Mouse (Mus musculus): ENCODE measurements around the gene Adgrl2. TPM values are rescaled to one million over a fixed set of nuclear protein-coding genes. Genes with fewer than 3 reads are reported as not detected.

The Adgrl2 gene
- total and polyA plus RNA-seq, 3 experiments = 0.34 to 6.6 (median 3.2) TPM

DNA sequence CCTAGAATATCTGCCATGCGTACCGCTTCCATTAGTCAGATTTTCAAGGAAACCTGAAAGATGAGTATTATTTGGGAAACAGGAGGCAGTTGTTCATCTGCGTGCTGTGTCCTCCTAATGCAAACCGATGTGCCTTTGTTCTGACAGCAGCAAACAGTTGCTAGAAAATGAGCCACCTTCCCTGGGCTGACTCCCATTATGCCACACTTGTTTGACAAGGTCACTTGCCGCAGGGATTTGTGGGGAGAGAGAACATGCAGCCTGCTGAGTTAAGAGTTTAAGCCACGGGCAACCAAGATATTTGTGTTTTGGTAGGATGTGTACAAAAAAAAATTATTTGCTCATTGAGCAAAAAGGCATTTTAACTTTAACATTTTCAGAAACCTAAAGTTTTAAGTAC is 69.5 kb downstream of the Adgrl2 start:
- in situ Hi-C loops (cut with MboI; ENCODE audit: low pct_ligation_motif_present, low pct_unique_long_range_greater_than_20kb, low sequenced_read_pairs) = no loop called here
- dilution Hi-C loops (cut with MboI; ENCODE audit: extremely low pct_ligation_motif_present, extremely low pct_unique_long_range_greater_than_20kb, low sequenced_read_pairs) = no loop called here
- TF ChIP-seq USF2 (conservative IDR thresholded peaks at IDR 0.05; ENCODE audit: low read depth, low read length) (no peak), MAZ (IDR thresholded peaks at IDR 0.05; ENCODE audit: low read depth, low read length) (no peak), E2F4 (IDR thresholded peaks at IDR 0.05; ENCODE audit: insufficient replicate concordance, low read depth, low read length) (no peak), GABPA (IDR thresholded peaks at IDR 0.05; ENCODE audit: insufficient replicate concordance, low read depth, low read length) (no peak), CTCF (conservative IDR thresholded peaks at IDR 0.05 in 1 of 2, IDR thresholded peaks at IDR 0.05 in 1 of 2; ENCODE audit: low read depth in 2 of 2, low read length in 2 of 2) (no peak), CHD2 (IDR thresholded peaks at IDR 0.05; ENCODE audit: low read length) (no peak), ETS1 (conservative IDR thresholded peaks at IDR 0.05; ENCODE audit: low read depth, low read length) (no peak), HCFC1 (IDR thresholded peaks at IDR 0.05; ENCODE audit: low read depth, low read length) (no peak), ELF1 (IDR thresholded peaks at IDR 0.05; ENCODE audit: low read depth, low read length) (no peak), RAD21 (IDR thresholded peaks at IDR 0.05; ENCODE audit: low read depth, low read length) (no peak), TCF12 (IDR thresholded peaks at IDR 0.05; ENCODE audit: low read depth, low read length) (no peak), ZMIZ1 (IDR thresholded peaks at IDR 0.05; ENCODE audit: low read depth, low read length) (no peak), ZKSCAN1 (IDR thresholded peaks at IDR 0.05; ENCODE audit: borderline replicate concordance, low read depth, low read length) (no peak), MAFK (IDR thresholded peaks at IDR 0.05; ENCODE audit: insufficient replicate concordance, low read length) (no peak), NRF1 (IDR thresholded peaks at IDR 0.05; ENCODE audit: low read depth, low read length) (no peak), CHD1 (IDR thresholded peaks at IDR 0.05; ENCODE audit: low read depth, low read length) (no peak), ZC3H11A (IDR thresholded peaks at IDR 0.05; ENCODE audit: low read depth, low read length) (no peak), PAX5 (IDR thresholded peaks at IDR 0.05; ENCODE audit: low read length) (no peak)

DNA sequence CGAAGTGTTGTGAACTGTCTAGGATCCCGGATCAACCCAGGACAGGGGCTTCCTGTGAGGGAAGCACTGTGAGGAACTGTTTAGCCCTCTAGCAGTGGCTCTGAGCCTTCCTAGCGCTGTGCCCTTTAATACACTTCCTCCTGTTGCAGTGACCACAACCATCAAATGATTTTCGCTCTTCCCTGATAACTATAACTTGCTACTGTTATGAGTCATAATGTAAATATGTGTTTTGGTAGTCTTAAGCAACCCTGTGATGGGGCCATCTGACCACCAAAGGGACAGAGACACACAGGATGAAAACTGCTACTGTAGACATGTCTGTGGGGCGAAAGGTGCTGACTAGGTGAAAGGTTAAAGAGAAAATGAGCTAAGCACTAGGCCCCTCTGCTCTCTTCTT is 71.9 kb downstream of the Adgrl2 start:
- H3K27ac ChIP-seq (ENCODE audit: insufficient read depth, low read depth) = no peak overlapping the region
- H3K9me3 ChIP-seq (replicated peaks; ENCODE audit: low read length) = no peaks in the 10 kb centered on the region
- H3K4me3 ChIP-seq (replicated peaks in 1 of 3; ENCODE audit: low read depth in 2 of 3, low read length in 2 of 3, poor library complexity in 1 of 3) = no peak overlapping the region
- in situ Hi-C loops (cut with MboI; ENCODE audit: low pct_ligation_motif_present, low pct_unique_long_range_greater_than_20kb, low sequenced_read_pairs) (no loop called here), dilution Hi-C loops (cut with MboI; ENCODE audit: extremely low pct_ligation_motif_present, extremely low pct_unique_long_range_greater_than_20kb, low sequenced_read_pairs) (no loop called here)
- H3K4me1 ChIP-seq (ENCODE audit: control insufficient read depth in 1 of 2, insufficient read depth in 2 of 2) = peaks cover 0 to 16% of the 10 kb centered on the region in 2 experiments; a peak in 3 of 4 replicates
- H3K9ac ChIP-seq (ENCODE audit: insufficient read depth, low read depth) = no peak overlapping the region
- H3K36me3 ChIP-seq (replicated peaks in 1 of 2; ENCODE audit: control insufficient read depth in 1 of 2, insufficient read depth in 1 of 2, low read length in 1 of 2) = no peaks in the 10 kb centered on the region
- peak overlapping the region; percentile 92 for H3K4me2 ChIP-seq (ENCODE audit: insufficient read depth, low read depth, poor library complexity, severe bottlenecking)
- no peaks in the 10 kb centered on the region for H3K27me3 ChIP-seq (replicated peaks)
- H3K79me2 ChIP-seq (replicated peaks; ENCODE audit: control insufficient read depth, extremely low read depth, insufficient read depth, poor library complexity, severe bottlenecking) = no peaks in the 10 kb centered on the region; the same call in 1 of the 2 replicates
- DNase-seq (ENCODE audit: extremely low read depth) = peak; percentile 67
- no peak for TF ChIP-seq HCFC1 (IDR thresholded peaks at IDR 0.05; ENCODE audit: low read depth, low read length)
- TF ChIP-seq GABPA (IDR thresholded peaks at IDR 0.05; ENCODE audit: insufficient replicate concordance, low read depth, low read length) = no peak
- no peak for TF ChIP-seq ELF1 (IDR thresholded peaks at IDR 0.05; ENCODE audit: low read depth, low read length)
- peak; percentile 38 for TF ChIP-seq EP300 (IDR thresholded peaks at IDR 0.05; ENCODE audit: low read length)
- TF ChIP-seq ZNF384 (IDR thresholded peaks at IDR 0.05; ENCODE audit: low read depth, low read length) = no peak
- TF ChIP-seq KAT2A (IDR thresholded peaks at IDR 0.05; ENCODE audit: insufficient replicate concordance, low read length) = no peak
- no peak for TF ChIP-seq MAX (IDR thresholded peaks at IDR 0.05; ENCODE audit: low read length)
- peak; percentile 87 for TF ChIP-seq IRF4 (IDR thresholded peaks at IDR 0.05; ENCODE audit: low read depth, low read length)
- no peak for TF ChIP-seq ZMIZ1 (IDR thresholded peaks at IDR 0.05; ENCODE audit: low read depth, low read length)
- no peak for TF ChIP-seq E2F4 (IDR thresholded peaks at IDR 0.05; ENCODE audit: insufficient replicate concordance, low read depth, low read length)
- peak; percentile 68; the same call in 1 of the 2 replicates for TF ChIP-seq MAFK (IDR thresholded peaks at IDR 0.05; ENCODE audit: insufficient replicate concordance, low read length)
- no peak for TF ChIP-seq MYC (IDR thresholded peaks at IDR 0.05; ENCODE audit: low read depth, low read length)
- TF ChIP-seq POLR2AphosphoS2 (IDR thresholded peaks at IDR 0.05; ENCODE audit: low read depth, low read length) = no peak
- TF ChIP-seq JUND (conservative IDR thresholded peaks at IDR 0.05; ENCODE audit: low read depth, low read length) = peak; percentile 94
- 0 out of 2 replicates have a peak, but pooled peaks have one; percentile 38 for TF ChIP-seq MEF2A (IDR thresholded peaks at IDR 0.05; ENCODE audit: borderline replicate concordance, low read depth, low read length)
- no peak for TF ChIP-seq NRF1 (IDR thresholded peaks at IDR 0.05; ENCODE audit: low read depth, low read length)
- TF ChIP-seq UBTF (IDR thresholded peaks at IDR 0.05; ENCODE audit: low read depth, low read length) = no peak
- TF ChIP-seq JUN (IDR thresholded peaks at IDR 0.05; ENCODE audit: insufficient read depth, low read depth, low read length) = peak; percentile 79
- TF ChIP-seq ETS1 (conservative IDR thresholded peaks at IDR 0.05; ENCODE audit: low read depth, low read length) = peak; percentile 23; the same call in 1 of the 2 replicates
- TF ChIP-seq TBP (conservative IDR thresholded peaks at IDR 0.05; ENCODE audit: low read depth, low read length) = no peak
- TF ChIP-seq USF1 (IDR thresholded peaks at IDR 0.05; ENCODE audit: low read depth, low read length) = no peak
- no peak for TF ChIP-seq CHD1 (IDR thresholded peaks at IDR 0.05; ENCODE audit: low read depth, low read length)
- no peak for TF ChIP-seq ZC3H11A (IDR thresholded peaks at IDR 0.05; ENCODE audit: low read depth, low read length)

More for the DNA sequence above, 69.5 kb downstream of the Adgrl2 start:
- no peak for DNase-seq (ENCODE audit: extremely low read depth)
- H3K9me3 ChIP-seq (replicated peaks; ENCODE audit: low read length) = no peaks in the 10 kb centered on the region
- no peak overlapping the region for H3K4me2 ChIP-seq (ENCODE audit: insufficient read depth, low read depth, poor library complexity, severe bottlenecking)
- H3K36me3 ChIP-seq (replicated peaks in 1 of 2; ENCODE audit: control insufficient read depth in 1 of 2, insufficient read depth in 1 of 2, low read length in 1 of 2) = no peaks in the 10 kb centered on the region
- H3K4me3 ChIP-seq (replicated peaks in 1 of 3; ENCODE audit: low read depth in 2 of 3, low read length in 2 of 3, poor library complexity in 1 of 3) = no peak overlapping the region
- H3K27ac ChIP-seq (ENCODE audit: insufficient read depth, low read depth) = no peak overlapping the region
- H3K79me2 ChIP-seq (replicated peaks; ENCODE audit: control insufficient read depth, extremely low read depth, insufficient read depth, poor library complexity, severe bottlenecking) = no peaks in the 10 kb centered on the region; the same call in 1 of the 2 replicates
- H3K27me3 ChIP-seq (replicated peaks) = no peaks in the 10 kb centered on the region
- no peak overlapping the region for H3K9ac ChIP-seq (ENCODE audit: insufficient read depth, low read depth)
- peaks cover 0 to 17% of the 10 kb centered on the region in 2 experiments; a peak in 3 of 4 replicates for H3K4me1 ChIP-seq (ENCODE audit: control insufficient read depth in 1 of 2, insufficient read depth in 2 of 2)

Measured in CH12.LX (cell line).